26 mouse cellular contexts compared by ENCODE assay signal in genomic region chr11:5269846-5270461, GRCm38 (mm10). TPM values are rescaled to one million over a fixed set of nuclear protein-coding genes. Genes with fewer than 3 reads are reported as not detected.
A peak's percentile ranks its signal among the peaks of the same experiment; 100 is the strongest.
DNase-seq lines count a peak whose midpoint lies in the region; ATAC-seq and TF ChIP-seq lines count a peak whose summit lies in the region.
"Had no signal": no experiment of that assay in that cellular context is flagged by ENCODE, and none has a peak within 500 bp of the region (broad histone marks: within the 10 kb centered on the region; RNA-seq: fewer than 3 reads in every experiment).

No protein-coding gene starts in this region.

- intact Hi-C loops in heart, postnatal 25 days (cut with DNase I): no loop called here

- H3K9me3 ChIP-seq in liver, embryonic 11.5 days (ENCODE audit: control insufficient read depth, low read length): no peaks in the 10 kb centered on the region
- H3K9me3 ChIP-seq: embryonic facial prominence, embryonic 12.5 days; embryonic facial prominence, embryonic 15.5 days; G1E; heart, embryonic 12.5 days; heart, embryonic 15.5 days had no signal

- no peaks in the 10 kb centered on the region for H3K4me1 ChIP-seq in liver, adult 2 months (ENCODE audit: control insufficient read depth, insufficient read depth, low read length)
- no peaks in the 10 kb centered on the region for H3K4me1 ChIP-seq in liver, embryonic 11.5 days (replicated peaks; ENCODE audit: control insufficient read depth, insufficient read depth, low read length)

- no peak for TF ChIP-seq POLR2A in liver, adult 2 months (IDR thresholded peaks at IDR 0.05; ENCODE audit: extremely low read depth, insufficient read depth, low read length)

- TF ChIP-seq CTCF in liver, adult 2 months (IDR thresholded peaks at IDR 0.05; ENCODE audit: low read depth, low read length): no peak

- H3K27ac ChIP-seq in liver, adult 2 months (replicated peaks; ENCODE audit: insufficient read depth, low read depth, low read length): no peak overlapping the region
- no peak overlapping the region for H3K27ac ChIP-seq in liver, embryonic 11.5 days (ENCODE audit: low read depth, low read length)
- H3K27ac ChIP-seq: embryonic facial prominence, embryonic 12.5 days; embryonic facial prominence, embryonic 15.5 days; heart, embryonic 15.5 days; hindbrain, embryonic 14.5 days; hindbrain, postnatal 0 days had no signal

- no peak overlapping the region for H3K9ac ChIP-seq in liver, adult 2 months (ENCODE audit: low read depth, low read length)
- no peak overlapping the region for H3K9ac ChIP-seq in liver, embryonic 11.5 days (ENCODE audit: low read depth, low read length)
- H3K9ac ChIP-seq: embryonic facial prominence, embryonic 12.5 days; embryonic facial prominence, embryonic 15.5 days; forebrain, postnatal 0 days; heart, embryonic 12.5 days; heart, embryonic 15.5 days; hindbrain, embryonic 14.5 days had no signal

- no peaks in the 10 kb centered on the region for H3K79me2 ChIP-seq in liver, adult 2 months (ENCODE audit: control insufficient read depth, insufficient read depth, low read length)

- H3K4me3 ChIP-seq in liver, adult 2 months (ENCODE audit: insufficient read depth, low read depth, low read length): no peak overlapping the region
- H3K4me3 ChIP-seq in liver, embryonic 11.5 days (ENCODE audit: low read depth, low read length): no peak overlapping the region
- H3K4me3 ChIP-seq: embryonic facial prominence, embryonic 12.5 days; embryonic facial prominence, embryonic 15.5 days; gastrocnemius, adult 2 months; heart, embryonic 12.5 days; heart, embryonic 15.5 days had no signal

- no peaks in the 10 kb centered on the region for H3K36me3 ChIP-seq in liver, adult 2 months (ENCODE audit: control insufficient read depth, insufficient read depth, low read length)
- no peaks in the 10 kb centered on the region for H3K36me3 ChIP-seq in liver, embryonic 11.5 days (ENCODE audit: control insufficient read depth, insufficient read depth, low read length)
- H3K36me3 ChIP-seq: embryonic facial prominence, embryonic 12.5 days; embryonic facial prominence, embryonic 15.5 days; G1E; heart, embryonic 12.5 days; heart, embryonic 15.5 days had no signal

- ATAC-seq in liver, embryonic 11.5 days (replicated peaks; ENCODE audit: low FRiP score): no peak
- ATAC-seq: forebrain, embryonic 14.5 days; forebrain, postnatal 0 days; hindbrain, postnatal 0 days; inflammation-experienced regulatory T-cells, adult 6 months had no signal

- no peaks in the 10 kb centered on the region for H3K27me3 ChIP-seq in liver, adult 2 months (ENCODE audit: control insufficient read depth, insufficient read depth, low read length)
- H3K27me3 ChIP-seq in liver, embryonic 11.5 days (replicated peaks; ENCODE audit: control insufficient read depth, insufficient read depth, low read length): no peaks in the 10 kb centered on the region
- H3K27me3 ChIP-seq: embryonic facial prominence, embryonic 12.5 days; embryonic facial prominence, embryonic 15.5 days; heart, embryonic 12.5 days; heart, embryonic 15.5 days had no signal

- WGBS in liver, adult 2 months: 47% methylated on average over 8 of the region's 8 CpGs
- WGBS in liver, embryonic 11.5 days: 82% methylated on average over 8 of the region's 8 CpGs

- H3K4me2 ChIP-seq in liver, embryonic 11.5 days: no peak overlapping the region
- H3K4me2 ChIP-seq: embryonic facial prominence, embryonic 12.5 days; embryonic facial prominence, embryonic 15.5 days; heart, embryonic 12.5 days; heart, embryonic 15.5 days; hindbrain, embryonic 14.5 days had no signal

- DNase-seq in liver, adult 2 months (ENCODE audit: extremely low read depth, low read depth, low spot score): peak; percentile 73
- DNase-seq in liver, embryonic 11.5 days (ENCODE audit: low spot score): no peak
- DNase-seq in ES-CJ7 (ENCODE audit: low read depth, low spot score) (peak; percentile 36), ZHBTc4 (ENCODE audit: low read depth, low spot score) (peak; percentile 70)
- no peak for DNase-seq in heart, postnatal 25 days (ENCODE audit: low spot score)
- DNase-seq in cerebellum, adult 11-12 months: no peak
- DNase-seq: adrenal gland, postnatal 10 days; adrenal gland, postnatal 36 days; cerebellum, adult 2 months; cerebellum, adult 9-11 months; cerebellum, postnatal 25 days; forebrain, postnatal 0 days; gastrocnemius, adult 2 months; gastrocnemius, postnatal 14 days; heart, adult 18-20 months; heart, postnatal 10 days; heart, postnatal 4 days had no signal

RNA-seq across cellular contexts. Expression of gene Kremen1, which starts 8.6 kb away (rescaled TPM):
- 3.6 and 4.2 TPM in 2 replicates for total RNA-seq in liver, adult 2 months (2014; rRNA removed)
- polyA plus RNA-seq in liver, adult 2 months (2012; rRNA removed): 6.7 and 6.8 TPM in 2 replicates
- polyA plus RNA-seq in liver, embryonic 11.5 days (2014; fragmentation: Nextera tagmentation; extraction: Ambion mirVana): 4.6 and 5.2 TPM in 2 replicates
- 10 to 100 TPM; 72.5 to 78.8 TPM for total RNA-seq in heart, postnatal 25 days (2021)

Comparison
In these comparisons a context has a peak if more than half of its experiments do, and no peak if none do; other contexts are left out.
1. DNase-seq: peak in liver, adult 2 months (single experiment), ES-CJ7 (single experiment) and ZHBTc4 (single experiment); none in liver, embryonic 11.5 days (single experiment), heart, postnatal 25 days (single experiment) and cerebellum, adult 11-12 months (single experiment).
2. RNA of gene Kremen1, which starts 8.6 kb away (total RNA-seq): 72.5 to 78.8 TPM in heart, postnatal 25 days; 3.6 to 4.2 TPM in liver, adult 2 months; every median in the first group is over 10 times any median in the second.